Mouse (Mus musculus) heart, adult 2 months (tissue): Measurements from ENCODE around the gene Efna5. TPM values are rescaled to one million over a fixed set of nuclear protein-coding genes. Genes with fewer than 3 reads are reported as not detected.

Experiments
- DNase-seq, 2 experiments: peaks; one replicate each; pipeline ENCODE4 v3.0.0; 2021
- H3K27ac ChIP-seq: fragments of 200-600 bp; 2 replicates; pipeline ENCODE4 v1.8.1; 2022
- H3K27me3 ChIP-seq: fragments of 200-500 bp; 2 replicates; pipeline ENCODE4 v1.6.1; 2012; ENCODE audit warnings: mild to moderate bottlenecking, low read length, inconsistent platforms, mixed read lengths; ENCODE audit not compliant: control insufficient read depth, insufficient read depth
- H3K36me3 ChIP-seq: fragments of 200-500 bp; 2 replicates; pipeline ENCODE4 v1.6.1; 2012; ENCODE audit warnings: low read length, inconsistent platforms; ENCODE audit not compliant: control insufficient read depth, insufficient read depth
- H3K4me1 ChIP-seq: fragments of 200-500 bp; 2 replicates; pipeline ENCODE4 v1.6.1; 2011; ENCODE audit warnings: low read length; ENCODE audit not compliant: control insufficient read depth, insufficient read depth
- H3K4me3 ChIP-seq: fragments of 200-600 bp; 2 replicates; pipeline ENCODE4 v1.8.1; 2022
- H3K79me2 ChIP-seq: fragments of 200-500 bp; replicated peaks from 2 replicates; pipeline ENCODE4 v1.6.1; 2012; ENCODE audit warnings: mild to moderate bottlenecking, inconsistent platforms, low read length, moderate library complexity, mixed read lengths; ENCODE audit not compliant: control insufficient read depth, insufficient read depth
- H3K9ac ChIP-seq: fragments of 200-500 bp; 2 replicates; pipeline ENCODE4 v1.6.1; 2012; ENCODE audit warnings: low read depth, mild to moderate bottlenecking, control low read depth, inconsistent platforms, low read length, mixed read lengths
- CTCF ChIP-seq: fragments of 200-600 bp; IDR thresholded peaks from 2 replicates; pipeline ENCODE4 v1.8.1; 2022; ENCODE audit warnings: antibody characterized with exemption, mild to moderate bottlenecking, moderate library complexity
- EP300 ChIP-seq: fragments of 200-500 bp; IDR thresholded peaks from 2 replicates; pipeline ENCODE4 v1.6.1; 2011; ENCODE audit warnings: low read depth, low read length, control low read depth; ENCODE audit not compliant: insufficient read depth
- POLR2A ChIP-seq: fragments of 200-500 bp; IDR thresholded peaks from 2 replicates; pipeline ENCODE4 v1.6.1; 2011; ENCODE audit warnings: mild to moderate bottlenecking, low read depth, low read length, control low read depth; ENCODE audit not compliant: insufficient read depth
- WGBS: fragments of 180-500 bp; shearing (Covaris S2); methylation state at CpG from one replicate; pipeline ENCODE4 v1.1.7; 2018; 5-methylcytosine and 5-hydroxymethylcytosine counted together
- intact Hi-C: fragments of 180-260 bp; cut with DNase I; formaldehyde crosslinking; loops from one replicate; pipeline ENCODE4 v1.15.1; 2025
- polyA plus RNA-seq: library from polyadenylated mRNA; depleted of rRNA; stranded (reverse); fragments of >200 nt; gene quantifications from 2 replicates; pipeline ENCODE4 v1.2.3, GENCODE M21; 2012
- total RNA-seq, 2 experiments: library from RNA; stranded (reverse); gene quantifications; 2 replicates each; pipeline ENCODE4 v1.2.3; 2021

Gene Efna5
- total and polyA plus RNA-seq, 3 experiments: 3.9 to 24.0 (median 17.5) TPM

GRCm38 (mm10) chr17:62590685-62591460, 290.2 kb downstream of the Efna5 start:
- Histone ChIP-seq H3K36me3 (no peaks in the 10 kb centered on the region), H3K79me2 (no peaks in the 10 kb centered on the region), H3K9ac (no peak overlapping the region), H3K27ac (no peak overlapping the region), H3K4me3 (no peak overlapping the region), H3K4me1 (no peaks in the 10 kb centered on the region), H3K27me3 (no peaks in the 10 kb centered on the region)
- intact Hi-C loops: no loop called here
- no peak for DNase-seq
- TF ChIP-seq POLR2A: no peak
- no peak for TF ChIP-seq CTCF
- no peak for TF ChIP-seq EP300
- WGBS: 54% methylated on average over 9 of the region's 9 CpGs

- intact Hi-C loops: no loop called here
- Histone ChIP-seq H3K4me3 (no peak overlapping the region), H3K27me3 (no peaks in the 10 kb centered on the region), H3K36me3 (no peaks in the 10 kb centered on the region), H3K9ac (no peak overlapping the region), H3K79me2 (no peaks in the 10 kb centered on the region), H3K4me1 (no peaks in the 10 kb centered on the region), H3K27ac (no peak overlapping the region)
- 64% methylated on average over 6 of the region's 6 CpGs for WGBS
- TF ChIP-seq EP300: no peak
- no peak for TF ChIP-seq CTCF
- no peak for TF ChIP-seq POLR2A
- no peak for DNase-seq
These were observed 301.0 kb downstream of the Efna5 start for GRCm38 (mm10) chr17:62580127-62580526.

- 58% methylated on average over 6 of the region's 6 CpGs for WGBS
- Histone ChIP-seq H3K36me3 (no peaks in the 10 kb centered on the region), H3K27me3 (no peaks in the 10 kb centered on the region), H3K4me1 (no peaks in the 10 kb centered on the region), H3K27ac (no peak overlapping the region), H3K4me3 (no peak overlapping the region), H3K79me2 (no peaks in the 10 kb centered on the region), H3K9ac (no peak overlapping the region)
- TF ChIP-seq CTCF (no peak), EP300 (no peak), POLR2A (no peak)
- DNase-seq: no peak
- intact Hi-C loops: no loop called here
These were observed 301.5 kb downstream of the Efna5 start for GRCm38 (mm10) chr17:62579618-62580017.

- intact Hi-C loops: no loop called here
- Histone ChIP-seq H3K27me3 (no peaks in the 10 kb centered on the region), H3K27ac (no peak overlapping the region), H3K36me3 (no peaks in the 10 kb centered on the region), H3K4me1 (no peaks in the 10 kb centered on the region), H3K9ac (no peak overlapping the region), H3K79me2 (no peaks in the 10 kb centered on the region), H3K4me3 (no peak overlapping the region)
- no peak for TF ChIP-seq EP300
- TF ChIP-seq POLR2A: no peak
- no peak for TF ChIP-seq CTCF
- DNase-seq: no peak
- WGBS: 72% methylated on average over 9 of the region's 9 CpGs
These were observed 306.4 kb downstream of the Efna5 start for GRCm38 (mm10) chr17:62574499-62575265.

GRCm38 (mm10) chr17:62570101-62570500, 311.0 kb downstream of the Efna5 start:
- DNase-seq: no peak
- Histone ChIP-seq H3K36me3 (no peaks in the 10 kb centered on the region), H3K4me1 (no peaks in the 10 kb centered on the region), H3K27ac (no peak overlapping the region), H3K4me3 (no peak overlapping the region), H3K27me3 (no peaks in the 10 kb centered on the region), H3K9ac (no peak overlapping the region), H3K79me2 (no peaks in the 10 kb centered on the region)
- intact Hi-C loops: no loop called here
- TF ChIP-seq CTCF (no peak), POLR2A (no peak), EP300 (no peak)
- WGBS: 52% methylated on average over 1 of the region's 1 CpGs

- Histone ChIP-seq H3K4me1 (no peaks in the 10 kb centered on the region), H3K36me3 (no peaks in the 10 kb centered on the region), H3K79me2 (no peaks in the 10 kb centered on the region), H3K4me3 (no peak overlapping the region), H3K27ac (no peak overlapping the region), H3K9ac (no peak overlapping the region), H3K27me3 (no peaks in the 10 kb centered on the region)
- intact Hi-C loops: loop anchor here (5.0 kb wide), 1 partner anchor 941 kb away; no protein-coding TSS in a partner anchor
- WGBS: 89% methylated on average over 4 of the region's 4 CpGs
- TF ChIP-seq POLR2A (no peak), CTCF (no peak), EP300 (no peak)
- no peak for DNase-seq
These were observed 313.1 kb downstream of the Efna5 start for GRCm38 (mm10) chr17:62568019-62568418.
